Mouse (Mus musculus): ENCODE measurements at regions not wholly inside any gene's neighbourhood (a gene's known extent, or its start where the extent isn't known, plus 50 kb on each side); places are given as distances from the start of the nearest gene placed in this dataset.

DNA sequence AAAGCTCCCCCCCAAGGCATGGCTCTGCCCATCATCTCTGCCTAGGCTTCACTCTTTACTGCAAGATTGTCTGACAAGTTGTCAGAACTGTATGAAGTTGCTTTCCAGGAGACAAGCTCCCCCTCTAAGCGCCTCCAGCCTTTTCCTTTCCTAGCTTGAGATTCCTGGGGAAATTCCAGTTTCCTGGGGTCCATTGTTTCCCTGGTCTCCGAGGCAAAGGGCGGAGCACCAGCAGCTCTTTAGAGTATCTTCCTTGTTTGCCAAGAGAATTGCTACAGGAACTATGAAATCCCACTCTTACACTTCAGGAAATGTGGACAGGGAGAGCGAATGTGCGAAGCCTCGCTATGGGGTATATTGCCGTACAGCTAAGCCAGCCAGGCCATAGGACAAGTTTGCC, 108.2 kb upstream of the Tnfaip3 start:
- Histone ChIP-seq H3K27ac (no peak overlapping the region), H3K4me2 (no peak overlapping the region), H3K9ac (no peak overlapping the region), H3K4me1 (no peaks in the 10 kb centered on the region), H3K36me3 (ENCODE audit: poor library complexity, severe bottlenecking) (no peaks in the 10 kb centered on the region), H3K27me3 (no peaks in the 10 kb centered on the region), H3K9me3 (replicated peaks) (no peaks in the 10 kb centered on the region), H3K4me3 (no peak overlapping the region)
- WGBS, result 54% methylated on average over 7 of the region's 7 CpGs
- no peak for ATAC-seq

- Histone ChIP-seq H3K4me3 (no peak overlapping the region), H3K4me2 (no peak overlapping the region), H3K27ac (no peak overlapping the region), H3K9me3 (replicated peaks) (no peaks in the 10 kb centered on the region), H3K27me3 (no peaks in the 10 kb centered on the region), H3K36me3 (ENCODE audit: poor library complexity, severe bottlenecking) (no peaks in the 10 kb centered on the region), H3K9ac (no peak overlapping the region), H3K4me1 (0 out of 2 replicates have a peak, but pooled peaks cover 3% of the 10 kb centered on the region)
- 83% methylated on average over 6 of the region's 6 CpGs for WGBS
- no peak for ATAC-seq
These were observed 106.8 kb upstream of the Tnfaip3 start for GRCm38 (mm10) chr10:19122221-19122620.

GRCm38 (mm10) chr10:19119281-19120049, 104.0 kb upstream of the Tnfaip3 start:
- H3K4me2 ChIP-seq, result no peak overlapping the region
- no peak overlapping the region for H3K9ac ChIP-seq
- no peak for ATAC-seq
- no peak overlapping the region for H3K4me3 ChIP-seq
- no peaks in the 10 kb centered on the region for H3K36me3 ChIP-seq (ENCODE audit: poor library complexity, severe bottlenecking)
- no peaks in the 10 kb centered on the region for H3K9me3 ChIP-seq (replicated peaks)
- 0 out of 2 replicates have a peak, but pooled peaks cover 6% of the 10 kb centered on the region for H3K4me1 ChIP-seq
- 83% methylated on average over 8 of the region's 8 CpGs for whole genome bisulfite sequencing
- no peak overlapping the region for H3K27ac ChIP-seq
- H3K27me3 ChIP-seq, result no peaks in the 10 kb centered on the region

GRCm38 (mm10) chr10:19118569-19119280, 103.3 kb upstream of the Tnfaip3 start:
- WGBS, result 83% methylated on average over 5 of the region's 5 CpGs
- Histone ChIP-seq H3K27ac (no peak overlapping the region), H3K4me3 (no peak overlapping the region), H3K4me2 (no peak overlapping the region), H3K27me3 (no peaks in the 10 kb centered on the region), H3K9ac (no peak overlapping the region), H3K36me3 (ENCODE audit: poor library complexity, severe bottlenecking) (no peaks in the 10 kb centered on the region), H3K4me1 (0 out of 2 replicates have a peak, but pooled peaks cover 6% of the 10 kb centered on the region), H3K9me3 (replicated peaks) (no peaks in the 10 kb centered on the region)
- no peak for ATAC-seq

DNA sequence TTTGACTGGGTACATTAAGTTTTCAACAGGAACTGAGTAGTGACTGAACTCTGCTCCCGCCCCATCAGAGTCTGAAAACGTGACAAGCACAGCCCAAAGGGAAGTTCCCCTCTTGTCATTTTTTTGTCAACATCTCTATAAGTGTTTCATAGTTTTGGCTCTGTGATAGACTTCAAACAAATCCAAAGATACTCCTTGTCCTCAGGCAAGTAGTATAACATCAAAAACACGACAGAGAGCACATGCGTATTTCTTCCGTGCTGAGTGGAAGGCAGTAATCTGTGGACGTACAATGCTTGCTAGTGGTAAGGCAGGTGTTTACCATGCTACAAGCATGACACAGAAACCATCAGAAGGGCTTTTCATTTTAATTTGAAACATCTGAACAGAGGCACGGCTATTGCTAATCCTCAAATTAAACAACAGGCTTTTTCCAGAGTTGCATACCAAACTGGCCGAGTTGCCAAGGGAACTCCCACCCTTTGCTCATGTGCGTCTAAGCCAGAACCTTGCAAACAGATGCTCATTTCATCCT, 101.7 kb upstream of the Tnfaip3 start:
- no peak for ATAC-seq
- H3K36me3 ChIP-seq (ENCODE audit: poor library complexity, severe bottlenecking), result no peaks in the 10 kb centered on the region
- WGBS, result 40% methylated on average over 9 of the region's 9 CpGs

DNA sequence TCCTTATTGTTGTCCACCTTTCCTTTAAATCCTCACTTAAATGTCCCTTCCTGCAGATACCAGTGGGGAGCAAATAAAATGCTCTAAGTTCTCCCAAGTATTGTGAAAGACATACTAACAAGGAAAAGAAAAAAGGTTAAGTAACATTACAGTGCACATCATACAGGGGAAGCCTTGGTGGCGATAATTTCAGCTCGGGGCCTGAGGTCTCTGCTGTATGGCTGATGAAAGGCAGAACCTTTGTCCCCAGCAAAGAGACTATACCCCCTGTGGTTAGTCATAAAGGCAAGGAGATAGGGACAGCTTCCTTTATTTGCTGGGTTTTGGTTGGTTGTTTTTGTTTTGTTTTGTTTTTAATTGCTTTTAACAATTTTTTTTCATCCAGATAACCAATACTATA, 97.0 kb upstream of the Tnfaip3 start:
- Histone ChIP-seq H3K27ac (no peak overlapping the region), H3K4me2 (no peak overlapping the region), H3K9ac (no peak overlapping the region), H3K9me3 (replicated peaks) (no peaks in the 10 kb centered on the region), H3K27me3 (no peaks in the 10 kb centered on the region), H3K4me3 (no peak overlapping the region), H3K4me1 (0 out of 2 replicates have a peak, but pooled peaks cover 5% of the 10 kb centered on the region), H3K36me3 (ENCODE audit: poor library complexity, severe bottlenecking) (no peaks in the 10 kb centered on the region)
- ATAC-seq, result no peak
- WGBS, result 55% methylated on average over 2 of the region's 2 CpGs

More for the DNA sequence above, 101.7 kb upstream of the Tnfaip3 start:
- no peak overlapping the region for H3K27ac ChIP-seq
- no peaks in the 10 kb centered on the region for H3K9me3 ChIP-seq (replicated peaks)
- 0 out of 2 replicates have a peak, but pooled peaks cover 6% of the 10 kb centered on the region for H3K4me1 ChIP-seq
- no peak overlapping the region for H3K9ac ChIP-seq
- H3K27me3 ChIP-seq, result no peaks in the 10 kb centered on the region
- no peak overlapping the region for H3K4me2 ChIP-seq
- H3K4me3 ChIP-seq, result no peak overlapping the region

DNA sequence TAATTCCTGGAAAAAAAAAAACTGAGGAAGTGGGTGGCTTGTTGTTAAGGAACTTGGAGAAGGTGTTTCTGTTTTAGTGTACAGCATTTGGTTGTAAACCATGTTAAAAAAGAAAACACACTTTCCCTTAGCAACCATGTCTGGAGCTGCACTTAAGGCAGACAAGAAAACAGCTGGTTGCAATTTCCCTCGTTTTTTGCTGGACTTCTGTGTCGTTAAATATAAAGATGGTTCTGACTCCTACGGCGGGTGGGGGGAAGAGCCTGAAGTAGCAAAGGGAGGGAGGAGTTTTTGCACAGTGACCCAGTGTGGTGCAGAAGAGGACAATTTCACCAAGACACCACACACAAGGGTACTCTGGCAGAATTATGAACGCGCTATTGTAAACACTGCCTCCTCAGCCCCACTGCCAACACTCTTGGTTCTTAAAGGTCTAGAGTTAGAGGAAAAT, 89.8 kb upstream of the Tnfaip3 start:
- no peak overlapping the region for H3K4me2 ChIP-seq
- no peak overlapping the region for H3K27ac ChIP-seq
- no peak overlapping the region for H3K4me3 ChIP-seq
- H3K4me1 ChIP-seq, result no peaks in the 10 kb centered on the region
- WGBS, result 80% methylated on average over 6 of the region's 6 CpGs
- H3K9me3 ChIP-seq (replicated peaks), result no peaks in the 10 kb centered on the region
- no peaks in the 10 kb centered on the region for H3K27me3 ChIP-seq
- no peaks in the 10 kb centered on the region for H3K36me3 ChIP-seq (ENCODE audit: poor library complexity, severe bottlenecking)
- ATAC-seq, result no peak
- H3K9ac ChIP-seq, result no peak overlapping the region

DNA sequence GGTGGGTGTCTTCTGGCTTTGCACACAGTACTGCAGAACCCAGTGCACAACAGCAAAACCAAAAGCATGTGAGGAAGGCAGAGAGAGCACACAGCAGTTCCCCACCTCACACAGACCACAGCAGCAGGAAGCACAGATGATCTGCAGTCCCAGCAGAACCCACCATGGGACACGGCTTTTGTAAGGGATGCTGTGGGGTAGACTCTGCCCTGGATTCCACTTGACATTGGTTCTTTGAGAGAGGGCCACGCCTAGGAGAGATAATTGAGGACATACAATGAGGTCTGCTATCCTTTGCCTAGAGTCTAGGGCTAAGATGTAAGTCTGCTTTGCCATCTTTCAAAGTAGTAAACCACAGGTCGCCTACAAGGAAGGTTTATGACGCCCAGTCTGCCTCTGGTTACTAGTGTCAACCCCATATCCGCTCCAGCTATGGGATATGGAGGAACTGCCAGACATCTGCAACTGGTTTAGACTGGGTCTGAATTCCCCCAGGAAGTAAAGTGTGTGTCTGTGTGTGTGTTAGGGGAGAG, 89.3 kb upstream of the Tnfaip3 start:
- 82% methylated on average over 5 of the region's 5 CpGs for WGBS
- no peaks in the 10 kb centered on the region for H3K36me3 ChIP-seq (ENCODE audit: poor library complexity, severe bottlenecking)
- H3K27me3 ChIP-seq, result no peaks in the 10 kb centered on the region
- no peak overlapping the region for H3K4me3 ChIP-seq
- H3K27ac ChIP-seq, result no peak overlapping the region
- H3K9me3 ChIP-seq (replicated peaks), result no peaks in the 10 kb centered on the region
- no peak overlapping the region for H3K4me2 ChIP-seq
- ATAC-seq, result no peak
- no peak overlapping the region for H3K9ac ChIP-seq
- no peaks in the 10 kb centered on the region for H3K4me1 ChIP-seq

- WGBS, result 89% methylated on average over 10 of the region's 10 CpGs
- no peak for ATAC-seq
- H3K9me3 ChIP-seq (replicated peaks), result no peaks in the 10 kb centered on the region
- H3K9ac ChIP-seq, result no peak overlapping the region
- no peak overlapping the region for H3K4me2 ChIP-seq
- no peaks in the 10 kb centered on the region for H3K36me3 ChIP-seq (ENCODE audit: poor library complexity, severe bottlenecking)
- no peaks in the 10 kb centered on the region for H3K4me1 ChIP-seq
- no peaks in the 10 kb centered on the region for H3K27me3 ChIP-seq
- H3K4me3 ChIP-seq, result no peak overlapping the region
- H3K27ac ChIP-seq, result no peak overlapping the region
These were observed 84.2 kb upstream of the Tnfaip3 start for GRCm38 (mm10) chr10:19099369-19100285.

DNA sequence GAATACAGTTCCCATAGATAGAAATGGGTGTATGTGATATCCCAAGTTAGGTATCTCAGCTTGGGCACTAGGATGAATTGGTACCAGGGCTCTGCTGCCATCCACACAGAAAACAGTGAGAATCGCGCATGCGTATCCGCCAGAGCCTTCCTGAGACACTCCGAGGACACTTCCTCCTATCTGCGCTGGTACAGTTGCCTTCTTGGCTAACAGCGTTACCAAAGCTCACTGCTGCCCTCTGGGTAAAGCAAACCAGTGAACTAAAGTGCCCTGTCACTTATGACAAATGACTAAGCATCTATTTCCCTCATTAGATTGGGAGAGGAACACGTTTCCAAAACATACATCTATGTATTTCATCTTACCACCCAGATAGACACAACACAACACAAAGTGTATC, 78.8 kb upstream of the Tnfaip3 start:
- no peak overlapping the region for H3K4me3 ChIP-seq
- H3K27me3 ChIP-seq, result no peaks in the 10 kb centered on the region
- no peak overlapping the region for H3K4me2 ChIP-seq
- H3K4me1 ChIP-seq, result no peaks in the 10 kb centered on the region
- H3K27ac ChIP-seq, result no peak overlapping the region
- no peaks in the 10 kb centered on the region for H3K9me3 ChIP-seq (replicated peaks)
- H3K36me3 ChIP-seq (ENCODE audit: poor library complexity, severe bottlenecking), result no peaks in the 10 kb centered on the region
- no peak overlapping the region for H3K9ac ChIP-seq
- 70% methylated on average over 8 of the region's 8 CpGs for WGBS
- no peak for ATAC-seq

GRCm38 (mm10) chr10:19093689-19094088, 78.2 kb upstream of the Tnfaip3 start:
- H3K4me2 ChIP-seq, result no peak overlapping the region
- no peaks in the 10 kb centered on the region for H3K9me3 ChIP-seq (replicated peaks)
- H3K27me3 ChIP-seq, result no peaks in the 10 kb centered on the region
- 90% methylated on average over 3 of the region's 3 CpGs for WGBS
- H3K4me1 ChIP-seq, result no peaks in the 10 kb centered on the region
- H3K4me3 ChIP-seq, result no peak overlapping the region
- H3K9ac ChIP-seq, result no peak overlapping the region
- ATAC-seq, result no peak
- H3K27ac ChIP-seq, result no peak overlapping the region
- no peaks in the 10 kb centered on the region for H3K36me3 ChIP-seq (ENCODE audit: poor library complexity, severe bottlenecking)

Data from forebrain, embryonic 13.5 days (tissue).